Mouse (Mus musculus) retina, postnatal 7 days (tissue): ENCODE data around the gene Plekhh1.

ENCODE experiments used
- DNase-seq: peaks from one replicate; pipeline ENCODE4 v3.0.0-alpha.2; 2012; ENCODE audit warnings: low read depth, low spot score

Gene Plekhh1

GRCm38 (mm10) chr12:79069916-79070315 is 41.0 kb downstream of the Plekhh1 start:
- no peak for DNase-seq

GRCm38 (mm10) chr12:79070736-79071333 is 41.9 kb downstream of the Plekhh1 start:
- DNase-seq = no peak

- no peak for DNase-seq
Measured at GRCm38 (mm10) chr12:79072576-79072975, 43.6 kb downstream of the Plekhh1 start.

GRCm38 (mm10) chr12:79073362-79073761 is 44.4 kb downstream of the Plekhh1 start:
- no peak for DNase-seq

- DNase-seq = peak; percentile 83
Measured at GRCm38 (mm10) chr12:79089182-79089812, 60.3 kb downstream of the Plekhh1 start, which contains the start of gene Pigh. Gene Pigh (minus strand): TSS chr12:79089651.

- DNase-seq = no peak
Measured at GRCm38 (mm10) chr12:79092569-79092968, 63.6 kb downstream of the Plekhh1 start.

GRCm38 (mm10) chr12:79097106-79097752 is 68.3 kb downstream of the Plekhh1 start:
- peak; percentile 29 for DNase-seq

- DNase-seq = no peak
Measured at GRCm38 (mm10) chr12:79103773-79104172, 74.8 kb downstream of the Plekhh1 start.

- DNase-seq = no peak
Measured at GRCm38 (mm10) chr12:79104544-79104943, 75.6 kb downstream of the Plekhh1 start.

- DNase-seq = no peak
Measured at GRCm38 (mm10) chr12:79105312-79105711, 76.3 kb downstream of the Plekhh1 start.

- no peak for DNase-seq
Measured at GRCm38 (mm10) chr12:79118991-79119390, 90.0 kb downstream of the Plekhh1 start.

GRCm38 (mm10) chr12:79122820-79123219 is 93.9 kb downstream of the Plekhh1 start:
- no peak for DNase-seq

GRCm38 (mm10) chr12:79130299-79131177 is 101.6 kb downstream of the Plekhh1 start, which contains the start of gene Arg2:
Gene Arg2 (plus strand): TSS chr12:79130777.
- peak; percentile 70 for DNase-seq
